In the genomic region with DNA sequence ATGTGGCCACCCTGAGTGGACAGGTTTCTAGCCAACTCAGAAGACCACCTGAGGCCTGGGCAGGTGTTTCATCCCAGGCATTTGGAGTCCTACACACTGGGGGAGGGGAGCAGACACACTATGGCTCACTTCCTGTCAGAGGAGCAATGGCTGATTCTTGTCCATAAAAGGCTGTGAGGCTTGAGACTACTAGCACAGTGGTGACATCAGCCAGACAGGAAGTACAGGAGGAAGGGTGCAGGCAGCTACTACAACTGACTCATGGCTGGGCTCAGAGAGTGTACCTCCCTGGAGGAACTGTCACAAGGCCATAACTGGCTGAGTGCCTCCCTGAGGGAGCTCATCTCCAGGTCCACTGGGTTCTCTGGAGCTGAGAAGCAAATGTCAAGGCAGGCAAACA, we compare ENCODE assay signal across 8 mouse cellular contexts. TPM values are rescaled to one million over a fixed set of nuclear protein-coding genes. Genes with fewer than 3 reads are reported as not detected.
DNase-seq lines count a peak whose midpoint lies in the region; ATAC-seq and TF ChIP-seq lines count a peak whose summit lies in the region.

No protein-coding gene starts in this region.

- TF ChIP-seq CTCF in kidney, postnatal 0 days (IDR thresholded peaks at IDR 0.05; ENCODE audit: low read depth): no peak

- 0 out of 2 replicates have a peak overlapping the region, but pooled peaks have one; percentile 19 for H3K27ac ChIP-seq in forebrain, embryonic 15.5 days (replicated peaks)
- no peak overlapping the region for H3K27ac ChIP-seq in forebrain, embryonic 11.5 days (ENCODE audit: low read depth, low read length)
- H3K27ac ChIP-seq in heart, embryonic 13.5 days (replicated peaks): peak overlapping the region; percentile 98
- peak overlapping the region; percentile 86 for H3K27ac ChIP-seq in kidney, postnatal 0 days

- no peak overlapping the region for H3K4me3 ChIP-seq in forebrain, embryonic 15.5 days
- no peak overlapping the region for H3K4me3 ChIP-seq in forebrain, embryonic 11.5 days (ENCODE audit: low read depth, low read length)
- H3K4me3 ChIP-seq in heart, embryonic 13.5 days: no peak overlapping the region
- no peak overlapping the region for H3K4me3 ChIP-seq in kidney, postnatal 0 days (replicated peaks; ENCODE audit: low read depth, low read length)

- H3K4me1 ChIP-seq in forebrain, embryonic 15.5 days: no peaks in the 10 kb centered on the region
- 0 out of 2 replicates have a peak, but pooled peaks cover 2% of the 10 kb centered on the region for H3K4me1 ChIP-seq in forebrain, embryonic 11.5 days (replicated peaks; ENCODE audit: control insufficient read depth, insufficient read depth, low read length)
- H3K4me1 ChIP-seq in heart, embryonic 13.5 days: peaks cover 100% of the 10 kb centered on the region
- peaks cover 46% of the 10 kb centered on the region for H3K4me1 ChIP-seq in kidney, postnatal 0 days (replicated peaks; ENCODE audit: insufficient read depth, low read length)

- DNase-seq in forebrain, embryonic 11.5 days (ENCODE audit: low spot score): no peak
- peak; percentile 93 for DNase-seq in CD4-positive helper T cell, adult 2 months (ENCODE audit: low read depth, low spot score)
- DNase-seq in adrenal gland, postnatal 25 days: peak; percentile 67
- DNase-seq in kidney, postnatal 0 days (ENCODE audit: low spot score): peak; percentile 92
- DNase-seq in lung, postnatal 25 days (ENCODE audit: low spot score): peak; percentile 93
- DNase-seq in thymus, postnatal 0 days (ENCODE audit: low spot score): peak; percentile 89

- ATAC-seq in forebrain, embryonic 15.5 days (replicated peaks): no peak; the same call in 1 of the 2 replicates
- no peak for ATAC-seq in forebrain, embryonic 11.5 days (replicated peaks; ENCODE audit: low FRiP score)
- peak; percentile 17; the same call in 1 of the 2 replicates for ATAC-seq in heart, embryonic 13.5 days (ENCODE audit: extremely low read depth, insufficient number of reproducible peaks, low FRiP score, low TSS enrichment)
- ATAC-seq in kidney, postnatal 0 days (replicated peaks; ENCODE audit: low FRiP score, low read depth): peak; percentile 49; the same call in 1 of the 2 replicates

- H3K4me2 ChIP-seq in forebrain, embryonic 15.5 days (replicated peaks): no peak overlapping the region
- H3K4me2 ChIP-seq in forebrain, embryonic 11.5 days (ENCODE audit: low read depth, low read length, severe bottlenecking): no peak overlapping the region
- H3K4me2 ChIP-seq in heart, embryonic 13.5 days: no peak overlapping the region
- no peak overlapping the region for H3K4me2 ChIP-seq in kidney, postnatal 0 days (ENCODE audit: low read length)

- H3K36me3 ChIP-seq in forebrain, embryonic 15.5 days: peaks cover 3% of the 10 kb centered on the region; the same call in 1 of the 2 replicates
- no peaks in the 10 kb centered on the region; the same call in 1 of the 2 replicates for H3K36me3 ChIP-seq in forebrain, embryonic 11.5 days (ENCODE audit: control insufficient read depth, insufficient read depth, low read length)
- H3K36me3 ChIP-seq in heart, embryonic 13.5 days: peaks cover 69% of the 10 kb centered on the region
- peaks cover 66% of the 10 kb centered on the region for H3K36me3 ChIP-seq in kidney, postnatal 0 days (ENCODE audit: insufficient read depth, low read length)

- no peaks in the 10 kb centered on the region for H3K9me3 ChIP-seq in forebrain, embryonic 15.5 days
- no peaks in the 10 kb centered on the region for H3K9me3 ChIP-seq in forebrain, embryonic 11.5 days (ENCODE audit: control insufficient read depth, low read length)
- H3K9me3 ChIP-seq in heart, embryonic 13.5 days: no peaks in the 10 kb centered on the region
- no peaks in the 10 kb centered on the region for H3K9me3 ChIP-seq in kidney, postnatal 0 days (replicated peaks; ENCODE audit: low read length)

- H3K27me3 ChIP-seq in forebrain, embryonic 15.5 days: no peaks in the 10 kb centered on the region
- no peaks in the 10 kb centered on the region for H3K27me3 ChIP-seq in forebrain, embryonic 11.5 days (ENCODE audit: control insufficient read depth, insufficient read depth, low read length)
- H3K27me3 ChIP-seq in heart, embryonic 13.5 days (replicated peaks): no peaks in the 10 kb centered on the region
- H3K27me3 ChIP-seq in kidney, postnatal 0 days (ENCODE audit: insufficient read depth, low read length): no peaks in the 10 kb centered on the region

- H3K9ac ChIP-seq in forebrain, embryonic 15.5 days (replicated peaks): no peak overlapping the region
- no peak overlapping the region for H3K9ac ChIP-seq in forebrain, embryonic 11.5 days (ENCODE audit: low read length)
- H3K9ac ChIP-seq in heart, embryonic 13.5 days: peak overlapping the region; percentile 74
- H3K9ac ChIP-seq in kidney, postnatal 0 days (ENCODE audit: low read depth, low read length): peak overlapping the region; percentile 23; the same call in 1 of the 2 replicates

RNA-seq across cellular contexts. Expression of a gene that starts 41.5 kb away (rescaled TPM):
- 12.3 and 12.4 TPM in 2 replicates for polyA plus RNA-seq in forebrain, embryonic 15.5 days (2015; fragmentation: Nextera tagmentation; extraction: Ambion mirVana)
- 32.0 and 37.4 TPM in 2 replicates for polyA plus RNA-seq in forebrain, embryonic 11.5 days (2014; fragmentation: Nextera tagmentation; extraction: Ambion mirVana)
- 325 and 352 TPM in 2 replicates for total RNA-seq in adrenal gland, postnatal 25 days (2021)
- polyA plus RNA-seq in heart, embryonic 13.5 days (2015; fragmentation: Nextera tagmentation; extraction: Ambion mirVana): 24.8 and 25.0 TPM in 2 replicates
- 52.9 and 57.2 TPM in 2 replicates for polyA plus RNA-seq in kidney, postnatal 0 days (2015; fragmentation: Nextera tagmentation; extraction: Ambion mirVana)
- polyA plus RNA-seq in thymus, postnatal 0 days (2015; fragmentation: Nextera tagmentation; extraction: Ambion mirVana): 62.3 and 71.0 TPM in 2 replicates

RNA-seq across cellular contexts. Expression of a gene that starts 43.7 kb away (rescaled TPM):
- 0.20 TPM in 1 of 2 replicates, not detected in the other for polyA plus RNA-seq in forebrain, embryonic 15.5 days (2015; fragmentation: Nextera tagmentation; extraction: Ambion mirVana)
- polyA plus RNA-seq in forebrain, embryonic 11.5 days (2014; fragmentation: Nextera tagmentation; extraction: Ambion mirVana): 0.16 and 0.21 TPM in 2 replicates
- not detected in 2 replicates for total RNA-seq in adrenal gland, postnatal 25 days (2021)
- polyA plus RNA-seq in heart, embryonic 13.5 days (2015; fragmentation: Nextera tagmentation; extraction: Ambion mirVana): 0.32 and 0.78 TPM in 2 replicates
- not detected in 2 replicates for polyA plus RNA-seq in kidney, postnatal 0 days (2015; fragmentation: Nextera tagmentation; extraction: Ambion mirVana)
- 0.06 TPM in 1 of 2 replicates, not detected in the other for polyA plus RNA-seq in thymus, postnatal 0 days (2015; fragmentation: Nextera tagmentation; extraction: Ambion mirVana)

Comparison
In these comparisons a context has a peak if more than half of its experiments do, and no peak if none do; other contexts are left out.
1. ATAC-seq: peak in heart, embryonic 13.5 days (single experiment) and kidney, postnatal 0 days (single experiment); none in forebrain, embryonic 15.5 days (single experiment) and forebrain, embryonic 11.5 days (single experiment).
2. H3K9ac ChIP-seq: peak in heart, embryonic 13.5 days (single experiment) and kidney, postnatal 0 days (single experiment); none in forebrain, embryonic 15.5 days (single experiment) and forebrain, embryonic 11.5 days (single experiment).